Mouse (Mus musculus): ENCODE measurements around the gene Vmn1r177.
"Not testable (repeated sequence)": the region's sequence is repeated elsewhere in the genome, so short reads cannot be mapped to it uniquely, and the experiment has no call there.

Gene Vmn1r177

DNA sequence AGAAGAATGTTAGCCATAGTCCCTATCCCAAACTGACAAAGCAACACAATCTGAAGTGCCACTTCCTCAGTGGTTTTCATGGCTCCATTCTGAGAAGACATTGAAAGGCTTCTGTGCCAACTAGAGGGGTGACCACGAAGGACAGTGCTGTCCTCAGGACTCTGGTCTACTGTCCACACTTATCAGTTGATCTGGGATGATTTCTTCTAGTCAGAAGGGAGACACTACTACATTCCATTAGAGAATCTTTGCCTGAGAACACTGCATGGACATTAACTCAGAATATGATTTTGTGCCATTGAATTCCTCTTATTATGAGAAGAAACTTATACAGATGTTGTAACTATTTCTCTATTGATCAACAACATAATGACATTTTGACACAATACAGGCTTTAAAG, at the start of gene Vmn1r177:
TSS of gene Vmn1r177 (minus strand) at position 101 of the 400 bp plus-strand sequence.
- not testable (repeated sequence) for DNase-seq

DNA sequence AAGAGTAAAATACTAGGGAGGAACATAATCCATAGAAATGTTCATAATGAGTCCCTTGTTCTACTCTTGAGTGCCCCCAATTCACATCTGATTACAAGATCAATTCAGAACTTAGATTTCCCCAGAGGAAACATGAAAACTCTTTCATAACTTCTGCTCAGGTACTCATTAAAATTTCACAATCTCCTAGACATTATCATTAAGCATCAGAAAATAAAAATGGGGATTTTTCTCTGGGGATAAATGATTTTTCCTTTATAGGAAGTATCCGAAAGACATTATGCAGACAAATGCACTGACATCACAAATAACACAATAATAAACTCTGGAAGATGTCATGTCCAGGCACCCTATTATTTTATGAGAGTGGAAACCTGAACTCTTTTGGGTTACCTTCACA, 25.5 kb upstream of the Vmn1r177 start, which contains the start of gene Vmn1r178:
TSS of gene Vmn1r178 (plus strand) at position 301 of the 400 bp plus-strand sequence.
- no peak for DNase-seq

GRCm38 (mm10) chr7:23876918-23877317, 10.7 kb upstream of the Vmn1r177 start:
- DNase-seq: not testable (repeated sequence)

DNA sequence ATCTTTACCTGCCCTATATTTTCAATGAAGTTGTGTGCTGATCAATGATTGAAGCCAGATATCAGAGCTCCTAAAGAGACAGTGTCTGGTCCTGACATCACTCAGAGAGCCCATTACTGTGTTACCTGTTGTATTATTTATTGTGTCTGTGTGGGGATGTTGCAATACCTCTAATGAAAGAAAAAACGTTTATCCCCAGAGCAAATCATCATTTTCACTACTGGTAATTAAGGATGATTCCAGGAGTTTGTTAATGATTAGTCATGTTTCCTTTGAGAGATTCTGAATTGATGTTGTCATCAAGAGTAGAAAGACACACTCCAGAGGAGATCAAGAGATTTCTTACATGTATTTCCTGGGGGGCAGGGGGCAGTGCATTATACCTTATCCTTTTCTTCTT, 29.0 kb downstream of the Vmn1r177 start, which contains the start of gene Vmn1r176:
TSS of gene Vmn1r176 (minus strand) at position 101 of the 400 bp plus-strand sequence.
- not testable (repeated sequence) for DNase-seq

All from right cerebral cortex, adult 18-20 months (tissue).